13 mouse cellular contexts compared by ENCODE assay signal in the genomic region with DNA sequence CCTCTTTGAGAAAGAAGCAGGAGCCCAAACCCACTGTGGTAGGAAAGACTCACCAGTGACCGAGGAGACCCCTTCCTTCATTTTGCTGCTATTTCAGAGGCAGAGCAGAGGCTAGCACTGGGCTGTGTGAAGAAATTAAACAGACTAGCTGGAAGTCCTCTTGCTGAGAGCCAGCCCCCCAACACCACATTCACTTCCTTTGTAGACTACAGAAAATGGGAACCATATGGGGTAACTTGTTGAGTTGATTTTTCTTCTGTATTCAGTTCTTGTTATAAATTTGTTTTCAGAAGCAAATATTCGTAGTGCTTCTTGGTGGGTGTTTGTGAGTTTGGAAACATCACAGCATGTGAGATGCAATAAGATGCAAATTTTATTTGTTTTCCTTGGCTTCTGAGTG.
"Had no signal": no experiment of that assay in that cellular context is flagged by ENCODE, and none has a peak within 500 bp of the region (broad histone marks: within the 10 kb centered on the region; RNA-seq: fewer than 3 reads in every experiment).

No protein-coding gene starts in this region.

- DNase-seq: kidney, adult 8-10 months; kidney, postnatal 36 days; liver; liver, embryonic 13.5 days; liver, postnatal 0 days; midbrain, embryonic 14.5 days; thymus, postnatal 4 days had no signal

- H3K4me2 ChIP-seq: liver, embryonic 13.5 days; neural tube, embryonic 12.5 days had no signal

- H3K4me1 ChIP-seq: liver, embryonic 13.5 days had no signal

- H3K9ac ChIP-seq: liver, embryonic 13.5 days; liver, postnatal 0 days; neural tube, embryonic 12.5 days had no signal

- H3K36me3 ChIP-seq: liver, embryonic 13.5 days; neural tube, embryonic 12.5 days had no signal

- H3K9me3 ChIP-seq: liver, embryonic 13.5 days; neural tube, embryonic 12.5 days had no signal

- H3K4me3 ChIP-seq: left cerebral cortex, adult 2 months; liver, embryonic 13.5 days; neural tube, embryonic 12.5 days had no signal

- H3K27ac ChIP-seq: kidney, postnatal 0 days; left cerebral cortex, adult 2 months; liver, embryonic 13.5 days; macrophage; neural tube, embryonic 12.5 days; stomach, postnatal 0 days had no signal

- ATAC-seq: liver, postnatal 0 days; lung, postnatal 0 days had no signal

- H3K27me3 ChIP-seq: liver, embryonic 13.5 days; neural tube, embryonic 12.5 days had no signal
